Mouse (Mus musculus) liver, embryonic 14.5 days (tissue): ENCODE data around the gene Gga1.

Experiments used
- CTCF ChIP-seq: IDR thresholded peaks from 2 replicates; pipeline ENCODE4 v1.5.1; 2016; ENCODE audit warnings: antibody characterized with exemption, low read depth, control low read depth
- EP300 ChIP-seq: IDR thresholded peaks from 2 replicates; pipeline ENCODE4 v1.6.1; 2016; ENCODE audit warnings: antibody characterized with exemption, low read depth

DNA sequence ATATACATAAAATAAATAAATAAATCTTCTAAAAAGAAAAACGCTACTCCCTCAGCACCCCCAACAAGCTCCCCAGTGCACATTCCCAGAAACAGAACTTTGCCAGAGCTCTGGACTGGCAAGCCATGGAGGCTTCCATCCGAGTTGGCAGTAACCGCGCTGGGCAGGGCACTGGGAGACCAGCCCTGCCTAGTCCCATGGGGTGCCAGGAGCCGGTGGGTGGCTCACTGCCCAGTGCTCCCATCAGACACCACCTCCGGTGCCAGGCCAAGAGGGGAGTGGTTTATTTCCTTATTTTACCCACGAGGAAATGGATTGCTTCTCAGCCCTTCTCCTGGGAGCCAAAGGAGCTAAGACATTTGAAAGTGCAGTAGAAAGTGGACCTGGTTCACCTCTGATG is 20.0 kb upstream of the Gga1 start:
- no peak for TF ChIP-seq EP300
- TF ChIP-seq CTCF, result no peak
